Mouse (Mus musculus): ENCODE measurements around the gene Kif24. TPM values are rescaled to one million over a fixed set of nuclear protein-coding genes. Genes with fewer than 3 reads are reported as not detected.

Kif24 gene
- polyA plus RNA-seq, 1 experiment, result 1.2 TPM

- no peaks in the 10 kb centered on the region for H3K9me3 ChIP-seq
- H3K4me3 ChIP-seq (replicated peaks), result no peak overlapping the region
- TF ChIP-seq GATA1 (IDR thresholded peaks at IDR 0.05; ENCODE audit: borderline replicate concordance, low read length), result no peak
- TF ChIP-seq FLI1 (IDR thresholded peaks at IDR 0.05; ENCODE audit: low read length), result no peak
- H3K36me3 ChIP-seq (replicated peaks; ENCODE audit: low read length), result no peaks in the 10 kb centered on the region
- no peaks in the 10 kb centered on the region for H3K27me3 ChIP-seq (replicated peaks)
- H3K4me1 ChIP-seq, result peaks cover 7% of the 10 kb centered on the region
Measured at GRCm38 (mm10) chr4:41340912-41341550, 123.7 kb downstream of the Kif24 start.

Other genes starting within 250 kb of the Kif24 start
- 277 and 564 TPM in 2 replicates for gene Ubap2, start 189.7 kb downstream of the Kif24 start, polyA plus RNA-seq (2012; ENCODE audit: insufficient read depth, low replicate concordance)
- gene Dcaf12, start 150.0 kb downstream of the Kif24 start, polyA plus RNA-seq (2012; ENCODE audit: insufficient read depth, low replicate concordance), result 21.1 and 26.3 TPM in 2 replicates
- 5.1 and 28.5 TPM in 2 replicates for gene Ubap1, start 115.9 kb downstream of the Kif24 start, polyA plus RNA-seq (2012; ENCODE audit: insufficient read depth, low replicate concordance)
- 3.0 and 13.7 TPM in 2 replicates for gene Nudt2, start 264 bp upstream of the Kif24 start, polyA plus RNA-seq (2012; ENCODE audit: insufficient read depth, low replicate concordance)
- gene AI464131, start 38.2 kb upstream of the Kif24 start, polyA plus RNA-seq (2012; ENCODE audit: insufficient read depth, low replicate concordance), result 0.07 TPM in 1 of 2 replicates, not detected in the other
- 0.29 TPM in 1 of 2 replicates, not detected in the other for gene 1110017D15Rik, start 52.4 kb upstream of the Kif24 start, polyA plus RNA-seq (2012; ENCODE audit: insufficient read depth, low replicate concordance)
- gene Fam219a, start 104.7 kb upstream of the Kif24 start, polyA plus RNA-seq (2012; ENCODE audit: insufficient read depth, low replicate concordance), result 13.5 and 35.8 TPM in 2 replicates
- not detected in 2 replicates for gene Dnaic1, start 104.9 kb upstream of the Kif24 start, polyA plus RNA-seq (2012; ENCODE audit: insufficient read depth, low replicate concordance)
- 0.39 TPM in 1 of 2 replicates, not detected in the other for gene Enho, start 175.4 kb upstream of the Kif24 start, polyA plus RNA-seq (2012; ENCODE audit: insufficient read depth, low replicate concordance)
- gene Cntfr, start 232.2 kb upstream of the Kif24 start, polyA plus RNA-seq (2012; ENCODE audit: insufficient read depth, low replicate concordance), result 3.6 and 10.6 TPM in 2 replicates
- gene Il11ra1, start 235.1 kb upstream of the Kif24 start, polyA plus RNA-seq (2012; ENCODE audit: insufficient read depth, low replicate concordance), result 2.2 and 3.9 TPM in 2 replicates
- 51.7 and 76.8 TPM in 2 replicates for gene Rpp25l, start 248.6 kb upstream of the Kif24 start, polyA plus RNA-seq (2012; ENCODE audit: insufficient read depth, low replicate concordance)